Mouse (Mus musculus) intestine, embryonic 14.5 days (tissue): ENCODE measurements around the gene Dzip1l. TPM values are rescaled to one million over a fixed set of nuclear protein-coding genes. Genes with fewer than 3 reads are reported as not detected.

Source experiments
- ATAC-seq: fragments of 200-750 bp; cut with Nextera tagmentation; replicated peaks from 2 replicates; pipeline ENCODE4 v1.8.0; 2017; ENCODE audit warnings: low read depth, moderate number of reproducible peaks, moderate TSS enrichment, moderate library complexity; ENCODE audit not compliant: low FRiP score, low TSS enrichment
- DNase-seq: peaks from one replicate; pipeline ENCODE4 v3.0.0-alpha.2; 2018; ENCODE audit warnings: low spot score
- H3K27ac ChIP-seq: fragments of 300-500 bp; sonication (generic); 2 replicates; pipeline ENCODE4 v1.5.1; 2014; ENCODE audit warnings: low read depth, mild to moderate bottlenecking, control low read depth
- H3K27me3 ChIP-seq: fragments of 300-500 bp; sonication (generic); replicated peaks from 2 replicates; pipeline ENCODE4 v1.6.1; 2014; ENCODE audit warnings: low read length, control low read depth; ENCODE audit not compliant: control insufficient read depth, insufficient read depth
- H3K36me3 ChIP-seq: fragments of 300-500 bp; sonication (generic); 2 replicates; pipeline ENCODE4 v1.6.1; 2014; ENCODE audit warnings: low read length, control low read depth; ENCODE audit not compliant: control insufficient read depth, insufficient read depth
- H3K4me1 ChIP-seq: fragments of 300-500 bp; sonication (generic); replicated peaks from 2 replicates; pipeline ENCODE4 v1.6.1; 2014; ENCODE audit warnings: low read length, control low read depth, mixed read lengths; ENCODE audit not compliant: control insufficient read depth, insufficient read depth
- H3K4me2 ChIP-seq: fragments of 300-500 bp; sonication (generic); 2 replicates; pipeline ENCODE4 v1.6.1; 2014; ENCODE audit warnings: low read length
- H3K4me3 ChIP-seq: fragments of 300-500 bp; sonication (generic); 2 replicates; pipeline ENCODE4 v1.5.1; 2014; ENCODE audit warnings: low read depth, low read length, control low read depth, mixed read lengths
- H3K9ac ChIP-seq: fragments of 300-500 bp; sonication (generic); 2 replicates; pipeline ENCODE4 v1.6.1; 2014; ENCODE audit warnings: mild to moderate bottlenecking, low read length
- H3K9me3 ChIP-seq: fragments of 300-500 bp; sonication (generic); 2 replicates; pipeline ENCODE4 v1.6.1; 2016; ENCODE audit warnings: low read length, control low read depth; ENCODE audit not compliant: control insufficient read depth
- WGBS: fragments of 180-500 bp; shearing (Covaris S2); extraction: QIAGEN DNeasy Blood & Tissue Kit; methylation state at CpG from one replicate; pipeline ENCODE4 v1.1.7; 2014; 5-methylcytosine and 5-hydroxymethylcytosine counted together
- polyA plus RNA-seq: library from polyadenylated mRNA; unstranded; fragments of >200 nt; fragmentation: Nextera tagmentation; extraction: Ambion mirVana; gene quantifications from 2 replicates; pipeline ENCODE4 v1.2.1, GENCODE M21; 2014

The Dzip1l gene
- polyA plus RNA-seq, 1 experiment from 2014 or later, result 14.3 TPM

GRCm38 (mm10) chr9:99636776-99637175 lies 7.5 kb downstream of the Dzip1l start:
- WGBS, result 87% methylated on average over 1 of the region's 1 CpGs
- H3K36me3 ChIP-seq, result peaks cover 68% of the 10 kb centered on the region
- ATAC-seq, result no peak

DNA sequence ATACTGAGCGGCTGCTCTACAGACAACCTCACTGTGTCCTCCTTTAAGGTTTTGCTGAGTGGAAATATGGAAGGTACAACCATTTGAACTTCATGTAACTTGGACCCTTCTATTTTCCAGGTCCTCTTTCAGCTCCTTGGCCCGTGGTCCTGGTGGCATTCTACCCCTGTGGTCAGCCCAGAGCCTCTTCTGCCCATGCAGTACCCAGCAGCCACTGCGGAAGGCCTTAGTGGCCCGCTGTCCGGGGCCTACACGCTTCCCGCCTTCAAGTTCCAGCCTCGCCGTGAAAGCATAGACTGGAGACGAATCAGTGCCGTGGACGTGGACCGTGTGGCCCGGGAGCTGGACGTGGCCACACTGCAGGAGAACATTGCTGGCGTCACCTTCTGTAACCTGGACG lies 7.9 kb downstream of the Dzip1l start:
- H3K27ac ChIP-seq, result no peak overlapping the region
- no peaks in the 10 kb centered on the region; the same call in 1 of the 2 replicates for H3K4me1 ChIP-seq
- no peaks in the 10 kb centered on the region for H3K9me3 ChIP-seq
- no peak overlapping the region for H3K4me2 ChIP-seq
- DNase-seq (no peak), ATAC-seq (no peak)
- no peaks in the 10 kb centered on the region for H3K27me3 ChIP-seq
- WGBS, result 96% methylated on average over 17 of the region's 17 CpGs
- H3K4me3 ChIP-seq, result no peak overlapping the region
- H3K9ac ChIP-seq, result no peak overlapping the region
- peaks cover 72% of the 10 kb centered on the region for H3K36me3 ChIP-seq

More at GRCm38 (mm10) chr9:99636776-99637175, 7.5 kb downstream of the Dzip1l start:
- H3K4me1 ChIP-seq, result no peaks in the 10 kb centered on the region; the same call in 1 of the 2 replicates
- DNase-seq, result no peak
- no peaks in the 10 kb centered on the region for H3K27me3 ChIP-seq
- H3K4me2 ChIP-seq, result no peak overlapping the region
- H3K9me3 ChIP-seq, result no peaks in the 10 kb centered on the region
- H3K27ac ChIP-seq, result no peak overlapping the region
- no peak overlapping the region for H3K4me3 ChIP-seq
- no peak overlapping the region for H3K9ac ChIP-seq

GRCm38 (mm10) chr9:99637736-99638135 lies 8.4 kb downstream of the Dzip1l start:
- H3K9ac ChIP-seq, result no peak overlapping the region
- no peaks in the 10 kb centered on the region for H3K4me1 ChIP-seq
- whole genome bisulfite sequencing, result 96% methylated on average over 13 of the region's 13 CpGs
- no peaks in the 10 kb centered on the region for H3K27me3 ChIP-seq
- H3K27ac ChIP-seq, result no peak overlapping the region
- H3K36me3 ChIP-seq, result peaks cover 77% of the 10 kb centered on the region
- no peaks in the 10 kb centered on the region for H3K9me3 ChIP-seq
- DNase-seq, result no peak
- H3K4me3 ChIP-seq, result no peak overlapping the region
- ATAC-seq, result no peak
- H3K4me2 ChIP-seq, result no peak overlapping the region

DNA sequence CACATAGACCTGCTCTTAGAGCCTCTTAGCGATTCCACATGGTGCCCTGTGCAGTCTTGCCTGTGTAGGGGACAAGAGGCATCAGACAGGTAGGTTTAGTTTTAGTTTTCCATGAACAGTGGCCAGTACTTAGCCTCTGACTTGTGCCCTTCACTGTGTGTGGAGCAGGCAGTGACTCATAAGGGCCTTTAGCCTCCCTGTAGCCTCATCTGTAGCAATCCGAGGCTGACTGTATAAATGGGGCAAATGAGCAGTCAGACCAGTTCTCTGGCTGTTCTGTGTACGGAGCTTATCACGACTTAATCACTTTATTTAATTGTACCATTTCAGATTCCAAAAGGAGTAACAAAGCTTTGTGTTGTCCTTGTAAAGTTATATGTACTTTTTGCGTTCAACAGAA lies 10.7 kb downstream of the Dzip1l start:
- Histone ChIP-seq H3K4me3 (no peak overlapping the region), H3K9ac (no peak overlapping the region), H3K27ac (no peak overlapping the region), H3K9me3 (no peaks in the 10 kb centered on the region), H3K4me1 (no peaks in the 10 kb centered on the region), H3K27me3 (no peaks in the 10 kb centered on the region), H3K36me3 (peaks cover 77% of the 10 kb centered on the region), H3K4me2 (no peak overlapping the region)
- DNase-seq, result no peak
- WGBS, result 72% methylated on average over 5 of the region's 5 CpGs
- ATAC-seq, result 0 out of 2 replicates have a peak, but pooled peaks have one; percentile 53

- Histone ChIP-seq H3K27ac (no peak overlapping the region), H3K9me3 (no peaks in the 10 kb centered on the region), H3K36me3 (peaks cover 84% of the 10 kb centered on the region), H3K4me2 (no peak overlapping the region), H3K9ac (no peak overlapping the region), H3K4me1 (no peaks in the 10 kb centered on the region), H3K4me3 (no peak overlapping the region), H3K27me3 (no peaks in the 10 kb centered on the region)
- ATAC-seq (no peak), DNase-seq (no peak)
- WGBS, result 92% methylated on average over 6 of the region's 6 CpGs
Measured at GRCm38 (mm10) chr9:99645416-99645815, 16.1 kb downstream of the Dzip1l start.

GRCm38 (mm10) chr9:99646102-99646501 lies 16.8 kb downstream of the Dzip1l start:
- no peaks in the 10 kb centered on the region for H3K9me3 ChIP-seq
- H3K4me3 ChIP-seq, result no peak overlapping the region
- H3K36me3 ChIP-seq, result peaks cover 88% of the 10 kb centered on the region
- ATAC-seq (no peak), DNase-seq (no peak)
- H3K9ac ChIP-seq, result no peak overlapping the region
- H3K4me2 ChIP-seq, result no peak overlapping the region
- H3K27me3 ChIP-seq, result no peaks in the 10 kb centered on the region
- H3K4me1 ChIP-seq, result no peaks in the 10 kb centered on the region
- H3K27ac ChIP-seq, result no peak overlapping the region
- 89% methylated on average over 6 of the region's 6 CpGs for WGBS

GRCm38 (mm10) chr9:99660756-99661155 lies 31.5 kb downstream of the Dzip1l start:
- no peak for ATAC-seq
- Histone ChIP-seq H3K4me2 (no peak overlapping the region), H3K4me1 (no peaks in the 10 kb centered on the region), H3K36me3 (peaks cover 56% of the 10 kb centered on the region), H3K9ac (no peak overlapping the region), H3K4me3 (no peak overlapping the region), H3K9me3 (no peaks in the 10 kb centered on the region), H3K27me3 (no peaks in the 10 kb centered on the region), H3K27ac (no peak overlapping the region)
- no peak for DNase-seq
- WGBS, result 84% methylated on average over 10 of the region's 10 CpGs

DNA sequence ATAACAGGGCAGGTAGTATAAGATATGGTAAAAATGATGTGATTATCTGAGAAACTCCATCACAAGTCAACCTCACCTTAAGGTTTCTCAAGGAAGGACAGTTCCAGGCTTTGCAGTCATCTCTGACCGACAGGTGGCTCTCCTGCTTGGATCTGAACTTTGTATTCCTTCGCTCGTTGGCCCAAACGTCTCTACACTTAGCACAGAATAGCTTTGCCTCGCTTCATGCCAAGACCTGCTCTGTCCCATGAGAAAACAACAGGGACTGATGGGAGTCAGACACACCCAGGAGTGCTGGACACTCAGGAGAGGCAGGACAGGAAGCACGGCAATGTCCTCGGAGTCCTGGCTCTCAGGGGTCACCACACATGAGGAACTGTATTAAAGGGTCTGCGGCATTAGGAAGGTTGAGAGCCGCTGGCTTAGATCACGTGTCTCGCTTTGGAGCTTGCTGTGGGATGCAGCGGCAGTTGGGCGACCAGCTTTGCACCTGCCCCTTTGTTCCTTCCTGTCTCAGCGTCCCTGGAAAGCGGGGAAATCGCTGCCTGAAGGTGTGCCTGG lies 32.4 kb downstream of the Dzip1l start:
- Histone ChIP-seq H3K4me1 (no peaks in the 10 kb centered on the region), H3K9ac (no peak overlapping the region), H3K4me3 (no peak overlapping the region), H3K4me2 (no peak overlapping the region), H3K9me3 (no peaks in the 10 kb centered on the region), H3K36me3 (peaks cover 56% of the 10 kb centered on the region), H3K27ac (no peak overlapping the region), H3K27me3 (no peaks in the 10 kb centered on the region)
- no peak for ATAC-seq
- no peak for DNase-seq
- 59% methylated on average over 16 of the region's 16 CpGs for WGBS

GRCm38 (mm10) chr9:99662406-99662805 lies 33.1 kb downstream of the Dzip1l start:
- Histone ChIP-seq H3K4me1 (no peaks in the 10 kb centered on the region), H3K27ac (no peak overlapping the region), H3K4me3 (no peak overlapping the region), H3K4me2 (no peak overlapping the region), H3K9ac (no peak overlapping the region), H3K36me3 (peaks cover 55% of the 10 kb centered on the region), H3K9me3 (no peaks in the 10 kb centered on the region), H3K27me3 (no peaks in the 10 kb centered on the region)
- DNase-seq, result peak; percentile 94
- peak; percentile 58 for ATAC-seq
- WGBS, result 24% methylated on average over 7 of the region's 7 CpGs
